Mouse (Mus musculus): ENCODE measurements around the gene Xbp1. TPM values are rescaled to one million over a fixed set of nuclear protein-coding genes. Genes with fewer than 3 reads are reported as not detected.

Gene Xbp1
- total RNA-seq, 2 experiments from 2014 or later = 144 to 206 TPM

GRCm38 (mm10) chr11:5565596-5565995 lies 45.1 kb downstream of the Xbp1 start:
- DNase-seq (ENCODE audit: low spot score in 2 of 2) = no peak

GRCm38 (mm10) chr11:5566506-5566905 lies 46.0 kb downstream of the Xbp1 start:
- DNase-seq (ENCODE audit: low spot score in 2 of 2) = no peak

- no peak for DNase-seq (ENCODE audit: low spot score in 2 of 2)
Observed at GRCm38 (mm10) chr11:5567654-5568053, 47.2 kb downstream of the Xbp1 start.

- DNase-seq (ENCODE audit: low spot score in 2 of 2) = no peak
Observed at GRCm38 (mm10) chr11:5568082-5568481, 47.6 kb downstream of the Xbp1 start.

- no peak for DNase-seq (ENCODE audit: low spot score in 2 of 2)
Observed at GRCm38 (mm10) chr11:5569474-5569873, 49.0 kb downstream of the Xbp1 start, which contains the start of gene Ankrd36. Gene Ankrd36, plus strand, starts transcription at chr11:5569684.

- no peak for DNase-seq (ENCODE audit: low spot score in 2 of 2)
Observed at GRCm38 (mm10) chr11:5571856-5572255, 51.4 kb downstream of the Xbp1 start.

GRCm38 (mm10) chr11:5573821-5574220 lies 53.4 kb downstream of the Xbp1 start:
- no peak for DNase-seq (ENCODE audit: low spot score in 2 of 2)

GRCm38 (mm10) chr11:5575046-5575445 lies 54.6 kb downstream of the Xbp1 start:
- DNase-seq (ENCODE audit: low spot score in 2 of 2) = no peak

Other genes with a start within 250 kb of the Xbp1 start
- gene Znrf3, start 75.8 kb upstream of the Xbp1 start, total RNA-seq (2021) = 10 to 100 TPM; 18.3 to 22.5 TPM
- gene Ccdc117, start 21.5 kb downstream of the Xbp1 start, total RNA-seq (2021) = 10 to 100 TPM; 37.8 to 47.4 TPM
- gene Ankrd36, start 49.0 kb downstream of the Xbp1 start, total RNA-seq (2021) = not detected
- gene Mrps24, start 195.0 kb downstream of the Xbp1 start, total RNA-seq (2021) = 100 to 1,000 TPM; 127 to 172 TPM
- 10 to 100 TPM; 70.4 to 74.7 TPM for gene Urgcp, start 241.7 kb downstream of the Xbp1 start, total RNA-seq (2021)